ENCODE assay signal across 17 mouse cellular contexts in genomic region chr5:35629333-35629732, GRCm38 (mm10). TPM values are rescaled to one million over a fixed set of nuclear protein-coding genes. Genes with fewer than 3 reads are reported as not detected.
DNase-seq lines count a peak whose midpoint lies in the region; ATAC-seq and TF ChIP-seq lines count a peak whose summit lies in the region.
"Had no signal": no experiment of that assay in that cellular context is flagged by ENCODE, and none has a peak within 500 bp of the region (broad histone marks: within the 10 kb centered on the region; RNA-seq: fewer than 3 reads in every experiment).

No protein-coding gene starts in this region.

- no peak for TF ChIP-seq EP300 in liver, postnatal 0 days (IDR thresholded peaks at IDR 0.05; ENCODE audit: low read depth)

- no peak for ATAC-seq in intestine, postnatal 0 days
- no peak for ATAC-seq in intestine, embryonic 16.5 days
- no peak for ATAC-seq in liver, postnatal 0 days
- ATAC-seq: forebrain, embryonic 16.5 days had no signal

- H3K4me1 ChIP-seq in intestine, postnatal 0 days (replicated peaks; ENCODE audit: control insufficient read depth, insufficient read depth, low read length), result no peaks in the 10 kb centered on the region
- H3K4me1 ChIP-seq in intestine, embryonic 16.5 days (ENCODE audit: control insufficient read depth, insufficient read depth, low read length), result peaks cover 4% of the 10 kb centered on the region; the same call in 1 of the 2 replicates
- no peaks in the 10 kb centered on the region for H3K4me1 ChIP-seq in liver, postnatal 0 days (ENCODE audit: insufficient read depth)
- H3K4me1 ChIP-seq: forebrain, embryonic 10.5 days; midbrain, embryonic 10.5 days; neural tube, embryonic 15.5 days had no signal

- no peak overlapping the region for H3K4me2 ChIP-seq in intestine, postnatal 0 days (replicated peaks; ENCODE audit: low read depth)
- no peak overlapping the region for H3K4me2 ChIP-seq in intestine, embryonic 16.5 days (ENCODE audit: low read depth, low read length)
- H3K4me2 ChIP-seq in liver, postnatal 0 days (ENCODE audit: low read depth, low read length), result no peak overlapping the region
- H3K4me2 ChIP-seq: limb, embryonic 13.5 days; lung, embryonic 15.5 days; neural tube, embryonic 15.5 days had no signal

- H3K9me3 ChIP-seq in intestine, postnatal 0 days (ENCODE audit: control insufficient read depth), result no peaks in the 10 kb centered on the region
- H3K9me3 ChIP-seq in intestine, embryonic 16.5 days (ENCODE audit: control insufficient read depth, low read length), result no peaks in the 10 kb centered on the region
- H3K9me3 ChIP-seq in liver, postnatal 0 days (ENCODE audit: low read length), result no peaks in the 10 kb centered on the region
- H3K9me3 ChIP-seq: forebrain, embryonic 10.5 days; heart, embryonic 10.5 days; limb, embryonic 13.5 days; lung, embryonic 15.5 days; midbrain, embryonic 10.5 days; neural tube, embryonic 15.5 days had no signal

- no peak overlapping the region for H3K4me3 ChIP-seq in intestine, postnatal 0 days (ENCODE audit: low read depth, low read length)
- H3K4me3 ChIP-seq in intestine, embryonic 16.5 days (ENCODE audit: low read length), result no peak overlapping the region
- H3K4me3 ChIP-seq in liver, postnatal 0 days (ENCODE audit: low read depth, low read length), result no peak overlapping the region
- H3K4me3 ChIP-seq: forebrain, embryonic 10.5 days; heart, embryonic 10.5 days; limb, embryonic 13.5 days; lung, embryonic 15.5 days; midbrain, embryonic 10.5 days; neural tube, embryonic 15.5 days had no signal

- H3K27ac ChIP-seq in intestine, postnatal 0 days (ENCODE audit: low read depth, low read length), result no peak overlapping the region
- H3K27ac ChIP-seq in intestine, embryonic 16.5 days (ENCODE audit: low read length), result no peak overlapping the region
- H3K27ac ChIP-seq in liver, postnatal 0 days (ENCODE audit: low read depth), result no peak overlapping the region
- H3K27ac ChIP-seq: forebrain, embryonic 10.5 days; heart, embryonic 10.5 days; limb, embryonic 13.5 days; lung, embryonic 15.5 days; midbrain, embryonic 10.5 days; neural tube, embryonic 15.5 days had no signal

- no peak for DNase-seq in liver, postnatal 0 days
- DNase-seq in liver, result no peak
- DNase-seq in A20 (ENCODE audit: low read depth, low spot score), result peak; percentile 22
- DNase-seq in R1 (ENCODE audit: low read depth, low spot score), result peak; percentile 23
- DNase-seq in right cerebral cortex, postnatal 25 days, result no peak
- DNase-seq: cerebellum, adult 11-12 months; kidney, adult 11 months; thymus, adult 2 months had no signal

- H3K27me3 ChIP-seq in intestine, postnatal 0 days (replicated peaks; ENCODE audit: control insufficient read depth, insufficient read depth, low read length), result no peaks in the 10 kb centered on the region
- H3K27me3 ChIP-seq in intestine, embryonic 16.5 days (replicated peaks; ENCODE audit: control insufficient read depth, insufficient read depth, low read length), result no peaks in the 10 kb centered on the region
- H3K27me3 ChIP-seq in liver, postnatal 0 days (ENCODE audit: insufficient read depth, low read length), result no peaks in the 10 kb centered on the region
- H3K27me3 ChIP-seq: limb, embryonic 13.5 days; lung, embryonic 15.5 days; neural tube, embryonic 15.5 days had no signal

- no peak overlapping the region for H3K9ac ChIP-seq in intestine, postnatal 0 days (ENCODE audit: low read depth, low read length)
- H3K9ac ChIP-seq in intestine, embryonic 16.5 days (ENCODE audit: low read depth, low read length), result no peak overlapping the region
- H3K9ac ChIP-seq in liver, postnatal 0 days (replicated peaks), result no peak overlapping the region
- H3K9ac ChIP-seq: limb, embryonic 13.5 days; lung, embryonic 15.5 days; neural tube, embryonic 15.5 days had no signal

- peak; percentile 51 for TF ChIP-seq CTCF in intestine, postnatal 0 days (IDR thresholded peaks at IDR 0.05; ENCODE audit: low read depth)
- peak; percentile 38 for TF ChIP-seq CTCF in liver, postnatal 0 days (IDR thresholded peaks at IDR 0.05; ENCODE audit: low read depth)

- no peaks in the 10 kb centered on the region for H3K36me3 ChIP-seq in intestine, postnatal 0 days (ENCODE audit: control insufficient read depth, insufficient read depth)
- no peaks in the 10 kb centered on the region for H3K36me3 ChIP-seq in intestine, embryonic 16.5 days (ENCODE audit: control insufficient read depth, insufficient read depth, low read length)
- H3K36me3 ChIP-seq in liver, postnatal 0 days (replicated peaks; ENCODE audit: insufficient read depth, low read length), result no peaks in the 10 kb centered on the region
- H3K36me3 ChIP-seq: forebrain, embryonic 10.5 days; heart, embryonic 10.5 days; limb, embryonic 13.5 days; lung, embryonic 15.5 days; midbrain, embryonic 10.5 days; neural tube, embryonic 15.5 days had no signal

RNA-seq across cellular contexts. Expression of gene Acox3, which starts 46.5 kb away (rescaled TPM):
- 19.7 and 21.4 TPM in 2 replicates for polyA plus RNA-seq in intestine, postnatal 0 days (2015; fragmentation: Nextera tagmentation; extraction: Ambion mirVana)
- 16.1 and 23.2 TPM in 2 replicates for polyA plus RNA-seq in intestine, embryonic 16.5 days (2015; fragmentation: Nextera tagmentation; extraction: Ambion mirVana)
- polyA plus RNA-seq in liver, postnatal 0 days (2015; fragmentation: Nextera tagmentation; extraction: Ambion mirVana), result 4.0 and 4.3 TPM in 2 replicates

RNA-seq across cellular contexts. Expression of gene Htra3, which starts 50.2 kb away (rescaled TPM):
- 24.5 and 25.5 TPM in 2 replicates for polyA plus RNA-seq in intestine, postnatal 0 days (2015; fragmentation: Nextera tagmentation; extraction: Ambion mirVana)
- 53.5 and 58.1 TPM in 2 replicates for polyA plus RNA-seq in intestine, embryonic 16.5 days (2015; fragmentation: Nextera tagmentation; extraction: Ambion mirVana)
- 2.3 and 2.6 TPM in 2 replicates for polyA plus RNA-seq in liver, postnatal 0 days (2015; fragmentation: Nextera tagmentation; extraction: Ambion mirVana)

RNA-seq across cellular contexts. Expression of gene Trmt44, which starts 54.5 kb away (rescaled TPM):
- polyA plus RNA-seq in intestine, postnatal 0 days (2015; fragmentation: Nextera tagmentation; extraction: Ambion mirVana), result 3.6 and 4.6 TPM in 2 replicates
- 9.3 and 9.4 TPM in 2 replicates for polyA plus RNA-seq in intestine, embryonic 16.5 days (2015; fragmentation: Nextera tagmentation; extraction: Ambion mirVana)
- 1.5 and 1.7 TPM in 2 replicates for polyA plus RNA-seq in liver, postnatal 0 days (2015; fragmentation: Nextera tagmentation; extraction: Ambion mirVana)

Comparison
In these comparisons a context has a peak if more than half of its experiments do, and no peak if none do; other contexts are left out.
1. DNase-seq: peak in A20 (single experiment) and R1 (single experiment); none in liver, postnatal 0 days (single experiment), liver (single experiment) and right cerebral cortex, postnatal 25 days (single experiment).